Mouse (Mus musculus): ENCODE data around the gene Pemt. TPM values are rescaled to one million over a fixed set of nuclear protein-coding genes. Genes with fewer than 3 reads are reported as not detected.
A peak's percentile ranks its signal among the peaks of the same experiment; 100 is the strongest.

Gene Pemt
- polyA plus RNA-seq (2015; fragmentation: Nextera tagmentation; extraction: Ambion mirVana) = 8.3 and 9.0 TPM in 2 replicates

DNA sequence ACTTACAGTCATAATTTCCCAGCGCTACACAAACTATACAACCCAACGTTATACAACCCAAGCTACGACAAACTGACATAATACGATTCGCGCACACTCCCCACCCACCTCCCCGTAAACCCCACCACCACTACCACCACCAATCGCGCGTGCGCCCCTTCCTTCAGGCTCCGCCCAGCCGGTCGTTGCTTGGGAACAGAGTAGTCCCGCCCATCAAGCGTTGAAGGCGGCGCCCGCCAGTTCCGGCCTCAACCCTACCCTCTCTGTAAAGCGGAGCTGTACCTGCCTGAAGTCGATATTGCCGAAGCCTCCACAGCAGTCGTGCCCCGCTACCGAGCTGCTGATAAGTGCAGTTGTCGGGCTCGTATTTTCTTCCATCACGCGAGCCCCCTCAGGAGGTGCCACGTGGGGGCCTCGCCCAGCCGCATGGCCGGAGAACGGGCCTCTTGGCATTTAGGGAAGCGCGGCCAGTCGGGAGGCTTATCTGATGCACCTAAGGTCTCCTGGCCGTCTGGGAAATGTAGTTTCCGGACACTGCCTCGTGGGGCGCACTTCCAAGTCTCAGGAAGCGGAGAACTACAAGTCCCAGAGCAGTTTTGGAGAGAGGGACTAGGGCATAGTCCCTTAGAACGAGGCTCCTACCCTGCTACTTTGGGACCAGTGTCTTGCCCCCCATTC, at the start of gene Pemt:
Gene Pemt, minus strand, starts transcription at position 432 of the 678 bp plus-strand sequence.
- WGBS = under 1% methylated on average over 44 of the region's 44 CpGs
- H3K9ac ChIP-seq (ENCODE audit: low read length) = peak within 1 kb of the TSS; percentile 52
- H3K27me3 ChIP-seq (ENCODE audit: control insufficient read depth, insufficient read depth, low read length) = no peaks in the 10 kb centered on the region
- H3K4me3 ChIP-seq (ENCODE audit: low read depth, low read length) = peak within 1 kb of the TSS; percentile 50
- peak within 1 kb of the TSS; percentile 60 for H3K4me2 ChIP-seq (replicated peaks; ENCODE audit: low read depth)
- peak; percentile 98 for ATAC-seq (ENCODE audit: low FRiP score, low TSS enrichment)
- H3K27ac ChIP-seq (replicated peaks) = peak within 1 kb of the TSS; percentile 87
- TF ChIP-seq EP300 (optimal IDR thresholded peaks at IDR 0.05) = no peak
- peak; percentile 72 for TF ChIP-seq CTCF (IDR thresholded peaks at IDR 0.05; ENCODE audit: low read depth)
- H3K4me1 ChIP-seq (replicated peaks; ENCODE audit: control insufficient read depth, insufficient read depth) = peaks cover 2% of the 10 kb centered on the region; the same call in 1 of the 2 replicates
- no peaks in the 10 kb centered on the region for H3K9me3 ChIP-seq (ENCODE audit: control insufficient read depth, low read length)
- no peaks in the 10 kb centered on the region for H3K36me3 ChIP-seq (ENCODE audit: control insufficient read depth, insufficient read depth, low read length)
- peak; percentile 94 for DNase-seq (ENCODE audit: low spot score)

DNA sequence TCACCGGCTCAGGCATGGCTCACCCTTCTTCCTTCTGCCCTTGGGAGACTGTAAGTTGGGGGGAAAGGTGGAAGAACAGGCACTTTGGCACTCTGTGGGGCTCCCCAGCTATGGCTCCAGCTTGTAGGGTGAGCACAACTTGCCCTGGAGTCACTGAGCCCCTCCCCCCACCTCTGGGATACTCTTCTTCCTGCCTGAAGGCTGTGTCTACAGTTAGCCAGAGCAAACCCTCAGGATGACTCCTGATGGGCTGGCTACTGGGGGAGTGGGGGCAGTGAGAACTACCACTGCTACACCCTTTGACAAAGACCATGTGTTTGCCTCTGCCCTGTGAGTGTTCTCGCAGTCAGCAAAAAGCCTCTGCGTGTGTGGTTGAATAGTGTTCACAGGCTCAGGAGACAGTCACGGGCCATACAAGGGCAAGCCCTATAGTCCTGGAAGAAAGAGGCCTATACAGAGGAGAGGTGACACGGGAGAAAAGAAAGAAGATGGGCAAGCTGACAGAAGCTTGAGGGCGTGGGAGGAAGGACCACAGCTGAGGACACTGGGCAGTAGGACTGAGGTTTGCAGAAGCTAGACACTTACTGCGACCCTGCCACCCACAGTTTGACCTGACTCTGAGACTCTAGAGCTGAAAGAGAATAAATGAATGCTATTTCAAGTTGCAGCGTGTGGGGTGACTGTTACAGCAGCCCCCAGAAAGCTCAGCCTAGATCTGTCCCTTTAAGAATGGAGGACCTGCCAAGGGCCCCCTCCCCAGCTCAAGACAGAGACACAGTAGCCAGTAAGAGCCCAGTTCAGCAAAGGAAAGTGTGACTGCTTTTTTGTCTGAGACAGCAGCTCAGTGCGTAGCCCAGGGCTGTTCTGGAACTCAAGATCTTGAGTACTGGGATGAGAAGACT, 48.9 kb upstream of the Pemt start:
- H3K36me3 ChIP-seq (ENCODE audit: control insufficient read depth, insufficient read depth, low read length) = no peaks in the 10 kb centered on the region
- peak; percentile 38; the same call in 1 of the 2 replicates for ATAC-seq (ENCODE audit: low FRiP score, low TSS enrichment)

GRCm38 (mm10) chr11:60093984-60094587, 47.8 kb upstream of the Pemt start:
- DNase-seq (ENCODE audit: low spot score) (no peak), ATAC-seq (ENCODE audit: low FRiP score, low TSS enrichment) (no peak)
- H3K27me3 ChIP-seq (ENCODE audit: control insufficient read depth, insufficient read depth, low read length) = no peaks in the 10 kb centered on the region
- no peaks in the 10 kb centered on the region for H3K9me3 ChIP-seq (ENCODE audit: control insufficient read depth, low read length)
- 0 out of 2 replicates have a peak, but pooled peaks cover 2% of the 10 kb centered on the region for H3K4me1 ChIP-seq (replicated peaks; ENCODE audit: control insufficient read depth, insufficient read depth)
- no peak overlapping the region for H3K4me3 ChIP-seq (ENCODE audit: low read depth, low read length)
- no peak overlapping the region for H3K9ac ChIP-seq (ENCODE audit: low read length)
- H3K36me3 ChIP-seq (ENCODE audit: control insufficient read depth, insufficient read depth, low read length) = no peaks in the 10 kb centered on the region
- H3K27ac ChIP-seq (replicated peaks) = no peak overlapping the region
- H3K4me2 ChIP-seq (replicated peaks; ENCODE audit: low read depth) = no peak overlapping the region
- WGBS = 60% methylated on average over 7 of the region's 7 CpGs
- no peak for TF ChIP-seq EP300 (optimal IDR thresholded peaks at IDR 0.05)
- no peak for TF ChIP-seq CTCF (IDR thresholded peaks at IDR 0.05; ENCODE audit: low read depth)

More for the DNA sequence above, 48.9 kb upstream of the Pemt start:
- Histone ChIP-seq H3K27me3 (ENCODE audit: control insufficient read depth, insufficient read depth, low read length) (no peaks in the 10 kb centered on the region), H3K4me1 (replicated peaks; ENCODE audit: control insufficient read depth, insufficient read depth) (peaks cover 2% of the 10 kb centered on the region; the same call in 1 of the 2 replicates), H3K4me3 (ENCODE audit: low read depth, low read length) (no peak overlapping the region), H3K27ac (replicated peaks) (no peak overlapping the region), H3K9me3 (ENCODE audit: control insufficient read depth, low read length) (no peaks in the 10 kb centered on the region), H3K9ac (ENCODE audit: low read length) (no peak overlapping the region), H3K4me2 (replicated peaks; ENCODE audit: low read depth) (no peak overlapping the region)
- TF ChIP-seq CTCF (IDR thresholded peaks at IDR 0.05; ENCODE audit: low read depth) = no peak
- TF ChIP-seq EP300 (optimal IDR thresholded peaks at IDR 0.05) = no peak
- no peak for DNase-seq (ENCODE audit: low spot score)
- 53% methylated on average over 9 of the region's 9 CpGs for WGBS

- Histone ChIP-seq H3K27me3 (ENCODE audit: control insufficient read depth, insufficient read depth, low read length) (no peaks in the 10 kb centered on the region), H3K9me3 (ENCODE audit: control insufficient read depth, low read length) (no peaks in the 10 kb centered on the region), H3K4me3 (ENCODE audit: low read depth, low read length) (no peak overlapping the region), H3K9ac (ENCODE audit: low read length) (no peak overlapping the region), H3K4me2 (replicated peaks; ENCODE audit: low read depth) (no peak overlapping the region), H3K4me1 (replicated peaks; ENCODE audit: control insufficient read depth, insufficient read depth) (0 out of 2 replicates have a peak, but pooled peaks cover 2% of the 10 kb centered on the region), H3K36me3 (ENCODE audit: control insufficient read depth, insufficient read depth, low read length) (no peaks in the 10 kb centered on the region), H3K27ac (replicated peaks) (no peak overlapping the region)
- ATAC-seq (ENCODE audit: low FRiP score, low TSS enrichment) = no peak
- no peak for TF ChIP-seq CTCF (IDR thresholded peaks at IDR 0.05; ENCODE audit: low read depth)
- no peak for TF ChIP-seq EP300 (optimal IDR thresholded peaks at IDR 0.05)
- no peak for DNase-seq (ENCODE audit: low spot score)
Measured at GRCm38 (mm10) chr11:60093227-60093626, 46.9 kb upstream of the Pemt start.

GRCm38 (mm10) chr11:60091422-60091761, 45.1 kb upstream of the Pemt start:
- no peak overlapping the region for H3K4me3 ChIP-seq (ENCODE audit: low read depth, low read length)
- H3K27me3 ChIP-seq (ENCODE audit: control insufficient read depth, insufficient read depth, low read length) = no peaks in the 10 kb centered on the region
- no peak for ATAC-seq (ENCODE audit: low FRiP score, low TSS enrichment)

More at GRCm38 (mm10) chr11:60091422-60091761, 45.1 kb upstream of the Pemt start:
- 69% methylated on average over 7 of the region's 7 CpGs for WGBS
- no peak overlapping the region for H3K27ac ChIP-seq (replicated peaks)
- H3K4me1 ChIP-seq (replicated peaks; ENCODE audit: control insufficient read depth, insufficient read depth) = 0 out of 2 replicates have a peak, but pooled peaks cover 2% of the 10 kb centered on the region
- no peak overlapping the region for H3K4me2 ChIP-seq (replicated peaks; ENCODE audit: low read depth)
- no peaks in the 10 kb centered on the region for H3K36me3 ChIP-seq (ENCODE audit: control insufficient read depth, insufficient read depth, low read length)
- no peaks in the 10 kb centered on the region for H3K9me3 ChIP-seq (ENCODE audit: control insufficient read depth, low read length)
- DNase-seq (ENCODE audit: low spot score) = peak; percentile 42
- H3K9ac ChIP-seq (ENCODE audit: low read length) = no peak overlapping the region
- no peak for TF ChIP-seq EP300 (optimal IDR thresholded peaks at IDR 0.05)
- TF ChIP-seq CTCF (IDR thresholded peaks at IDR 0.05; ENCODE audit: low read depth) = no peak
